Mouse (Mus musculus): ENCODE results near the gene Glod4. TPM values are rescaled to one million over a fixed set of nuclear protein-coding genes. Genes with fewer than 3 reads are reported as not detected.

Glod4 gene
- polyA plus RNA-seq, 1 experiment from 2014 or later, result 72.5 TPM

- Histone ChIP-seq H3K4me1 (replicated peaks) (peaks cover 3% of the 10 kb centered on the region), H3K9me3 (replicated peaks) (no peaks in the 10 kb centered on the region), H3K4me3 (replicated peaks) (no peak overlapping the region), H3K27ac (no peak overlapping the region), H3K27me3 (peaks cover 13% of the 10 kb centered on the region), H3K9ac (no peak overlapping the region), H3K36me3 (no peaks in the 10 kb centered on the region), H3K4me2 (no peak overlapping the region)
- DNase-seq (no peak), ATAC-seq (ENCODE audit: low read depth) (no peak)
- WGBS (ENCODE audit: insufficient replicate concordance), result 54% methylated on average over 8 of the region's 8 CpGs
These were observed 47.1 kb downstream of the Glod4 start for GRCm38 (mm10) chr11:76196275-76196976.

GRCm38 (mm10) chr11:76186908-76187307 lies 56.6 kb downstream of the Glod4 start:
- H3K4me1 ChIP-seq (replicated peaks), result no peaks in the 10 kb centered on the region
- no peaks in the 10 kb centered on the region for H3K36me3 ChIP-seq
- no peaks in the 10 kb centered on the region for H3K9me3 ChIP-seq (replicated peaks)
- no peak overlapping the region for H3K4me2 ChIP-seq
- H3K27ac ChIP-seq, result no peak overlapping the region
- no peaks in the 10 kb centered on the region for H3K27me3 ChIP-seq
- H3K4me3 ChIP-seq (replicated peaks), result no peak overlapping the region
- WGBS (ENCODE audit: insufficient replicate concordance), result 74% methylated on average over 6 of the region's 6 CpGs
- ATAC-seq (ENCODE audit: low read depth) (no peak), DNase-seq (no peak)
- H3K9ac ChIP-seq, result no peak overlapping the region

- ATAC-seq (ENCODE audit: low read depth) (no peak), DNase-seq (no peak)
- H3K9ac ChIP-seq, result no peak overlapping the region
- H3K27me3 ChIP-seq, result no peaks in the 10 kb centered on the region
- no peaks in the 10 kb centered on the region for H3K36me3 ChIP-seq
- no peak overlapping the region for H3K27ac ChIP-seq
- peaks cover 11% of the 10 kb centered on the region for H3K4me1 ChIP-seq (replicated peaks)
- H3K9me3 ChIP-seq (replicated peaks), result no peaks in the 10 kb centered on the region
- H3K4me2 ChIP-seq, result no peak overlapping the region
- 85% methylated on average over 4 of the region's 4 CpGs for WGBS (ENCODE audit: insufficient replicate concordance)
- H3K4me3 ChIP-seq (replicated peaks), result no peak overlapping the region
These were observed 59.8 kb downstream of the Glod4 start for GRCm38 (mm10) chr11:76183745-76184144.

GRCm38 (mm10) chr11:76180146-76180540 lies 63.4 kb downstream of the Glod4 start:
- WGBS (ENCODE audit: insufficient replicate concordance), result 11% methylated on average over 7 of the region's 7 CpGs
- H3K4me1 ChIP-seq (replicated peaks), result peaks cover 17% of the 10 kb centered on the region
- no peaks in the 10 kb centered on the region for H3K9me3 ChIP-seq (replicated peaks)
- no peak for ATAC-seq (ENCODE audit: low read depth)
- H3K27ac ChIP-seq, result peak overlapping the region; percentile 72; the same call in 1 of the 2 replicates
- H3K4me3 ChIP-seq (replicated peaks), result peak overlapping the region; percentile 93
- DNase-seq, result no peak
- peak overlapping the region; percentile 86 for H3K4me2 ChIP-seq
- peak overlapping the region; percentile 84 for H3K9ac ChIP-seq
- no peaks in the 10 kb centered on the region for H3K27me3 ChIP-seq
- peaks cover 15% of the 10 kb centered on the region; the same call in 1 of the 2 replicates for H3K36me3 ChIP-seq

- Histone ChIP-seq H3K4me1 (replicated peaks) (peaks cover 17% of the 10 kb centered on the region), H3K36me3 (peaks cover 15% of the 10 kb centered on the region; the same call in 1 of the 2 replicates), H3K9me3 (replicated peaks) (no peaks in the 10 kb centered on the region), H3K27ac (peak within 1 kb of the TSS; percentile 72), H3K4me2 (peak within 1 kb of the TSS; percentile 86), H3K27me3 (no peaks in the 10 kb centered on the region), H3K4me3 (replicated peaks) (peak within 1 kb of the TSS; percentile 93), H3K9ac (peak within 1 kb of the TSS; percentile 84)
- DNase-seq (peak; percentile 78), ATAC-seq (ENCODE audit: low read depth) (peak; percentile 90)
- WGBS (ENCODE audit: insufficient replicate concordance), result under 1% methylated on average over 37 of the region's 37 CpGs
These were observed 63.9 kb downstream of the Glod4 start, which contains the start of the genes Vps53 and Fam57a for GRCm38 (mm10) chr11:76179495-76180145. TSS of gene Vps53 (minus strand) at chr11:76179647. TSS of gene Fam57a (plus strand) at chr11:76179671.

- WGBS (ENCODE audit: insufficient replicate concordance), result under 1% methylated on average over 28 of the region's 28 CpGs
- ATAC-seq (ENCODE audit: low read depth), result peak; percentile 83
- peak overlapping the region; percentile 86 for H3K4me2 ChIP-seq
- H3K9ac ChIP-seq, result peak overlapping the region; percentile 84
- peaks cover 18% of the 10 kb centered on the region for H3K36me3 ChIP-seq
- H3K27ac ChIP-seq, result peak overlapping the region; percentile 72
- peak overlapping the region; percentile 93 for H3K4me3 ChIP-seq (replicated peaks)
- H3K9me3 ChIP-seq (replicated peaks), result no peaks in the 10 kb centered on the region
- no peaks in the 10 kb centered on the region for H3K27me3 ChIP-seq
- H3K4me1 ChIP-seq (replicated peaks), result peaks cover 17% of the 10 kb centered on the region
- peak; percentile 37 for DNase-seq
These were observed 64.6 kb downstream of the Glod4 start for GRCm38 (mm10) chr11:76178726-76179494.

GRCm38 (mm10) chr11:76170207-76170606 lies 73.3 kb downstream of the Glod4 start:
- Histone ChIP-seq H3K27ac (no peak overlapping the region), H3K36me3 (peaks cover 24% of the 10 kb centered on the region), H3K9ac (no peak overlapping the region), H3K4me2 (no peak overlapping the region), H3K4me3 (replicated peaks) (no peak overlapping the region), H3K4me1 (replicated peaks) (0 out of 2 replicates have a peak, but pooled peaks cover 4% of the 10 kb centered on the region), H3K27me3 (no peaks in the 10 kb centered on the region), H3K9me3 (replicated peaks) (no peaks in the 10 kb centered on the region)
- no peak for ATAC-seq (ENCODE audit: low read depth)
- no peak for DNase-seq
- 72% methylated on average over 5 of the region's 5 CpGs for WGBS (ENCODE audit: insufficient replicate concordance)

- H3K4me3 ChIP-seq (replicated peaks), result no peak overlapping the region
- peaks cover 22% of the 10 kb centered on the region for H3K36me3 ChIP-seq
- H3K9me3 ChIP-seq (replicated peaks), result no peaks in the 10 kb centered on the region
- 0 out of 2 replicates have a peak, but pooled peaks cover 4% of the 10 kb centered on the region for H3K4me1 ChIP-seq (replicated peaks)
- ATAC-seq (ENCODE audit: low read depth) (no peak), DNase-seq (no peak)
- 86% methylated on average over 3 of the region's 3 CpGs for WGBS (ENCODE audit: insufficient replicate concordance)
- no peak overlapping the region for H3K9ac ChIP-seq
- H3K27ac ChIP-seq, result no peak overlapping the region
- H3K4me2 ChIP-seq, result no peak overlapping the region
- H3K27me3 ChIP-seq, result no peaks in the 10 kb centered on the region
These were observed 74.5 kb downstream of the Glod4 start for GRCm38 (mm10) chr11:76168976-76169375.

- no peak overlapping the region for H3K4me3 ChIP-seq (replicated peaks)
- peak; percentile 33 for DNase-seq
- no peak for ATAC-seq (ENCODE audit: low read depth)
- peaks cover 14% of the 10 kb centered on the region for H3K36me3 ChIP-seq
- no peak overlapping the region for H3K4me2 ChIP-seq
- no peaks in the 10 kb centered on the region for H3K27me3 ChIP-seq
- 0 out of 2 replicates have a peak, but pooled peaks cover 4% of the 10 kb centered on the region for H3K4me1 ChIP-seq (replicated peaks)
- 21% methylated on average over 5 of the region's 5 CpGs for whole genome bisulfite sequencing (ENCODE audit: insufficient replicate concordance)
- H3K27ac ChIP-seq, result no peak overlapping the region
- no peaks in the 10 kb centered on the region for H3K9me3 ChIP-seq (replicated peaks)
- H3K9ac ChIP-seq, result no peak overlapping the region
These were observed 76.3 kb downstream of the Glod4 start for GRCm38 (mm10) chr11:76167079-76167765.

- Histone ChIP-seq H3K4me1 (replicated peaks) (0 out of 2 replicates have a peak, but pooled peaks cover 4% of the 10 kb centered on the region), H3K36me3 (peaks cover 11% of the 10 kb centered on the region), H3K9me3 (replicated peaks) (no peaks in the 10 kb centered on the region), H3K4me3 (replicated peaks) (no peak overlapping the region), H3K27me3 (no peaks in the 10 kb centered on the region), H3K27ac (no peak overlapping the region), H3K9ac (no peak overlapping the region), H3K4me2 (no peak overlapping the region)
- DNase-seq (no peak), ATAC-seq (ENCODE audit: low read depth) (no peak)
- WGBS (ENCODE audit: insufficient replicate concordance), result 84% methylated on average over 4 of the region's 4 CpGs
These were observed 76.9 kb downstream of the Glod4 start for GRCm38 (mm10) chr11:76166657-76167056.
